Mouse (Mus musculus) thymus, postnatal 36 days (tissue): ENCODE measurements around the gene Rps12-ps3.
A peak's percentile ranks its signal among the peaks of the same experiment; 100 is the strongest.

Source experiments
- DNase-seq, 2 experiments: peaks; one replicate each; pipeline ENCODE4 v3.0.0; 2022; ENCODE audit warnings: mixed read lengths in 2 of 2

The Rps12-ps3 gene

DNA sequence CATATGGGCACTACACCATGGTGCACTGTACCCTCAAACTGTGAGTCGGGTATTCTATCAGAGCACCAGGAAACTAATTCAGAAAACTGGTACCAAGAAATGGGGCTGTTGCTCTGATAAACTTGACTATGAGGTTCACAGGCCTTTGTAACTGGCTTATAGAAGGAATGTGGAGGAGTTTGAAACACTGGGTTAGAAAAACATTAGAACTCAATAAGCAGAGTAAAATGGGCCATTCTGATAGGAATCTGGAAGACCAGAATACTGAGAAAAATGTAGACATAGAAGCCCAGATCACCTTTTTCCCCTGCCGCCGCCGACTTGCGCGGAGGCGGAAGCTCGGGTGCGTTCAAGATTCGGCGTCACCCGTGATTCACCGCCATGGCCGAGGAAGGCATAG, at the start of gene Rps12-ps3:
Gene Rps12-ps3, plus strand, starts transcription at position 301 of the 400 bp plus-strand sequence.
- no peak for DNase-seq

DNA sequence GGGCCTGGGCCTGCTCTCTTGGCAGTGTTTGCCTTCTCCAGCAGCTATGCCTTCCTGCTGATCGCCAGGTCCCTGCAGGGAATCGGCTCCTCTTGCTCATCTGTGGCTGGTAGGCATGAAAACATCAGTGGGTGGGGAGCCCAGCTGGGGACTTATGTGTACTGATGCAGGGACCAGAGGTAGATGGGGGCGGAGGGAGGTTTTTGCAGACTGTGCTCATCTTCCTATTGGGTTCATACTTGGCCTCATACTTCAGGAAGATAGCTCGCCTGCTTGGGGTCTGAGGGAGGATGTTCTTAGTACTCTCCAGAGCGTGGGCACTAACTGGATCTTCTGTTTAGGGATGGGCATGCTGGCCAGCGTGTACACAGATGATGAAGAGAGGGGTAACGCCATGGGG, 48.9 kb upstream of the Rps12-ps3 start:
- DNase-seq: no peak

DNA sequence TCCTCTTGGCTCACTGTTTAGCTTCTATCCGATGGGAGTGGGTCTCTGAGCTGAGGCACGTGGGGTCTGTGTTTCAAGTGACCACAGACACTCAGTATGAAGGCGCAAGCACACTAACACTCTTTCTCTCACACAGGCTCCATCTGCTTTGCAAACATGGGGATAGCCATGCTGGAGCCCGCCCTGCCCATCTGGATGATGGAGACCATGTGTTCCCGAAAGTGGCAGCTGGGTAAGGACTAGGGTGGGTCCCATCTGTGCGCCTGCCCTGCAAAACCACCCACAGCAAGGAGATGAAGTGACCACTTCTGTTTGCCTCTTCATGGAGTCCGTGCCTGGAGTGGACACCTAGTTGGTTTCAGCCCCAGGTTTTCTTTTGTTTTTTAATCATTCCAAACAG, 45.7 kb upstream of the Rps12-ps3 start:
- no peak for DNase-seq

DNA sequence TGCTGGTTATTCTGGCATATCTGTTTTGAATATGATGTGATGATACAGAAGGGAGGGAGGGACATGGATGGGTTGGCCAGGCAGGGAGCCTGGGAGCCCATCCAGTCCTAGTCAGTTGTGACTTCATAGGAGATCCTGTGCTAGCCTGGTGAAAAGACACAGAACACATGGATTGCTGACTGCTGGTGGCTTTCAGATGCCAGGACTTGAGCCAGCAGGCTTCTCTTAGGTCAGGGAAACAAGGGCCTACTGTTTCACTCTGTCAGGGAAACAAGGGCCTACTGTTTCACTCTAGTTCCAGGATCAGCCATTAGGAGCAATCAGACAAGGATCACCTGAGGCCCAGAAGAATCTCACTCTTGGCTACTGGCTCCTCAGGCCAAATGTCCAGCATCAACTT, 41.2 kb upstream of the Rps12-ps3 start:
- DNase-seq: no peak

DNA sequence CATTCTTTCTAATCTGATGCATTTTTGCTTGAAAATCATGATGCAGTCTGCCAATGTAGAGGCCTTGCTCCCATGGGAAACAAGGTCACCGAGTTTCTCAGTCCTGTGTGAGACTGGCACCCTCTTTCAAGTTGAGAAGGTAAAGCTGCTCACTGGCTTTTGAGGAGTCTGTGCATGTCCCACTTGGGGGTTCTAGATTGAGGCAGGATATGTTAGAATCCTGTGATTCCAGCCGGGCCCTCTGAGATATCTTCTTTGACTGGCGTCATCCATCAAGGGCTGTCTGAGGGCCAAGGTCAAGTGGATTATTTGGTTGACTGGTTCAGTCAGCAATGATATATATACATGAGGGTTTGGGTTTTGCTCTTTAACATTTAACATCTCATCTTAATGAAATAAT, 40.1 kb upstream of the Rps12-ps3 start:
- no peak for DNase-seq

DNA sequence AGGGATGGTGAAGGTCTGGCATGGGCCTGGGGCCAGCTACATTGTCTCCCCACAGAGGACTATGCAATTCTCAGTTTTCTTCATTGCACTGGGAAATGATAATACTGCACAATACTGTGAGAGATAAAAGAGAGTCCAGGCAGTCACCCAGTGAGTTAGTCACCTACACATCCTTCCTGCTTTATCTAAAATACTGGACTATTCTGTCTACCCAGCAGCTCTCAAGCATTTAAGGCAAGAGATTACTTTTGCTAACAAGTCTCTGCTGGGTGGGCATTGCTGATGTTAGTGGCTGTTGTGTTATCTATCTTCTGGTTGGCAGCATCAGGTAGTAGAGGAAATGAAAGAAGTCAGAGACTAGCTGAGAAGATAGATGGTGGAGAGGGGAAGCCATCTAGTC, 33.0 kb upstream of the Rps12-ps3 start:
- no peak for DNase-seq

DNA sequence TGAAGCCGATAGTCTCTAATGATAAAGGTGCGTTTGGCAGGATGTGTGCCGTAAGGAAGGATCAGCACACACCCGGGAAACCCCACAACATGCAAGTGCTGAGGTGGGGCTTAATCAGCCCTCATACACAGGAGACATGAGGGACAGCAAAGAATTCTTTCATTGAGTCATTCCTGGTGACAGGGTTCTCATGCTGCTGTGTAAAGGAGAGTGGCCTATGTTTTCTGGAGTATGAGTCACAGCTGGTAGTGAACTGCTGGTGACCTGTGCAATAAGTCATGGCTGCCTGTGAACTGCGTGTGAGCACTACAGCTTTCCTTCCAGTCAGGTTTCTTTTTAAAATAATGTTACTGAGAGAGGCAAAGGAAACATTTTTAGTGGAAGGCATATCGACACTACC, 32.3 kb upstream of the Rps12-ps3 start:
- DNase-seq: no peak

DNA sequence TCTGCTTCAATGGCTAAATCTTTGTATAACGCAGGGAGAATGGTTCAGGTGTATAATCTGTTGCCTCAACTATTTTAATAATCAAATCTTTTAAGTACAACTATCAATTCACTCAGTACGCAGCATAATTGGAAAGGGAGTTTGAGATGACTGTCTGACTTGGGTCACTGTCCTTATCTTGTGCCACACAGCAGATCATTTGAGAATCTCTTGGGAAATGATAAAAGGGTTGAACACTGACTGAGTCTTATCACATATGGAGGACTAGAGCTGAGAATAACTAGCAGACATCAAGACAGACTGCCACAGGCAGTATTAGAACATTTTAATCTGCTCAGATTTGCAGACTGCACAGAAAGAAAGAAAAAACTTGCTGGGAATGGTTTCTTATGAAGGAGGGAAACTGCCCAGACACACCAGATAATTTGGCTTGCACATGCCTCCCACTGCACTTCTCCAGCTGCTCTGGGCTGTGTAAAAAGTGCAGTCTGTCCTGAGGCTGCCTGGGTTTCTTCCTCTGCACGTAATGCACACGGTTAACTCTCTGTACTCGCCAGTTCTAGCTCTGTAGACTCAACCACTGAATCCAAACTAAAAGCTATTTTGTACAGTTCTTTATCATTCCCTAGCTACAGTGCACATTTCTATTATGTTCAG, 29.8 kb upstream of the Rps12-ps3 start:
- no peak for DNase-seq

DNA sequence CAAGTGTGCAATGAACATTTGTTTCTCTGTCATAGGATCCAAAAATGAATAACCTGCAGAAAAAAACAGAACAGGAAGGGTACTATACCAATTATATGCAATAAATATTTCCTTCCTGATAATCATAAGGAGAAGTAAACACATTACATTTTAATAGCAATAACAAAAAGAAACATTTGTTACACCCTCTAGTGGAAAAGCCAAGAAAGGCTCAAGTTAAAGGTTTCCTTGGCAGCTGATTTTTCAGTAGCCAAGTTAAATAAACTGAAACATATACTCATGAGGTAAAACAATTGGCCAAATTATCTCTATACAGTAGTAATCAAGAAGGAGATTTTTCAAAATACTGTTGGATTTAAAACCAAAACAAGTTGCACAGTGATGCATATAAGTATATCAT, 6.8 kb upstream of the Rps12-ps3 start:
- no peak for DNase-seq

DNA sequence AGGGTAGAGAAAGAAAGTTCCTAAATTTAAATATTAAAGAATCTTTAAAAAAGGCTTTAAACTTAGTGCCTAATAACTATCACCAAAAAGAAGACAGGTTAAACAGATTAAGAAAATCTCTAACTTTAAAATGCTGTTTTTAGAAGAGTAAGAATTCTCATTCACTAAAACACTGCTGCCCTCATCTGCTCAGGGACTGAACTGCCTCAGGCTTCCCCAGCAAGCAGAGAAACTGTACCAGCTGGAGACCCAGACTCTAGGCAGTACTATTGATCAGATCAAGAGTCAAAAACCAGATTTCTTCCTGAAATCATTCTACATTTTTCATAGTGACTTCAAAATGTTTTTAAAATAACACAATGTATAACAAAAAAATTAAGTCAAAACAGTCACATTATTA, 5.5 kb upstream of the Rps12-ps3 start:
- peak; percentile 27 to 31 for DNase-seq

DNA sequence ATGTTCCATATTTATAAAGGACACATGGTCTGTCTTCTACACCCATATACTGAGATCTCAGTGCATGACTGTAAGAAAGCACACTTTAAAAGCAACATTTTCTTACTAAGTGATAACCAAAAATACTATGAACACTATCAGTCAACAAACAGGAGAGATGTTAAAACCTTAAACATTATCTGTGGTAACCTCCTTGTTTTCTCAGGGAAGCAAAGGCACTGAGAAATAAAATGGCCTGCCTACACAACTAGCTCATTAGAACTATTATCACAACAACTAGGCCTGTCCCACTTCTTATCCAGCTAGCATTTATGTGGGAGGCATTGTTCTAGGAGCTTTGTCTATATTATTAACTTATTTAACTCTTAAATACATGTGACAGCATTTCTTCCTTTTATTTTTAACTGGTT, 8.7 kb downstream of the Rps12-ps3 start:
- DNase-seq: no peak

DNA sequence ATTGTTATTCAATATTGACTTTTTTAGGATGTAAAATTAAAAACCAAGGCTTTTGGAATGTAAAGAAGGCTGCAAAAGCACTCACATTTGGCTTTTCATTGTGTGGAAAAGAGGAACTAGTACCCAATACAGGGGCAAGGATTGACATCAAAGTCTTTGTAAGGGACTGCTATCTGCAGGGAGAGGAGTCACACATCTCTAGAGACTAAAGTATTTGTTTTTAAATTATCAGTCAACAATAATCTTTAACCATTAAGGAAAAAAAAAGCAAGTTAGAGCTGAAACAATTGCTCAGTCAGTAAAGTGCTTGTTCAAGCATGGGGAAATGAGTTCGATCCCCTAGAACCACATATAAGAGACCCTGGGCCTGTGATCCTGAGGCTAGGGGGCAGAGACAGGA, 14.6 kb downstream of the Rps12-ps3 start:
- DNase-seq: no peak

DNA sequence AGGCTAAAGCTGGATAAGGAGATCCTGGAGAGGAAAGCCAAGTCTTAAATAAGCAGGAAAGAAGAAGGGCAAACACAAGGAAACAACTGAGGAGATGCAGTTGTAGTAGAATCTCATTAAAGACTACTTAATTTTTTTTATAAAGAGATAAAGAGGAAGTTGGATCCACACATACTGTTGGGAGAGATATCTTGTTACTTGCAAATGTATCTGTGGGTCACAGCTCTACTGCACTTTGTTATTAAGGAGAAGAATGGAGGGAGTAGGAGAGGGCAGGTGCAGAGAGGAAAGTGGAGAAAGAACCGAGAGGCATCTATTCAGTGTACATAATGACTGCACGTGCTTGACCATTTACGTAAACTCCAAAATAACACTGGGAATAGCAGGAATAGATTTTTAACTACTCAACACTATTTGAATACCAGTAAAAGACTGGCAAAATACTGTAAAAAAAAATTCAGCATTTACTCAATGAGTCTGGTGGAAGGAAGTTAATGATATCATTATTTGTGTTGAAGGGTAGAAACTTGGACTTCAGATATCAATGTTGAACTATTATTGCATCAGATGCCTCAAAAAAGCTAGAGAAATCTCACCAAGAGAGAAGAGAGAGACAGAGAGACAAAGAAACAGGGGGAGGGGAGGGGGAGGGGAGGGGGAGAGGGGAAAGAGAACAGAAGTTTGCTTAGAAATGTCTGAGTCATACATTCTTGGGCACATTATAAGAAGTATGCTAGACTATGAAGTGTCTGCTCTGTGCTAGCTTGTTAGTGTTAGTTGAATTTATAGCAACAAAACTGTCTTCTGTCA, 16.0 kb downstream of the Rps12-ps3 start:
- no peak for DNase-seq

DNA sequence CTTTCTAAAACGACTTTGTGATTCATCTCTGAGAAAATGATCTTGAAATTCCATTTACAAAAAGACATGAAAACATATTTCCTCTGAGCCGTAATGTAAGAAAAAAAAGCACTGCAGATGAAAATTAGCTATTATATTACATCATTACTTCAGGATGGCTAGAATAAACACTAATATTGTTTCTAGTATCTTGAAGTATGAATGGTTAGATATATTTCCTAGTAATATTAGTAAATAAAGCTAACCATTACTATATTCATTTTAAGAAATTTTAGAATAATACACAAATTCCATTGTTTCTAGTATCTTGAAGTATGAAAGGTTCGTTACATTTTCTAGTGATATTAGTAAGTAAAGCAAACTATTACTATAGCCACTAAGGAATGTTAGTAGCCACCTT, 17.8 kb downstream of the Rps12-ps3 start:
- no peak for DNase-seq

DNA sequence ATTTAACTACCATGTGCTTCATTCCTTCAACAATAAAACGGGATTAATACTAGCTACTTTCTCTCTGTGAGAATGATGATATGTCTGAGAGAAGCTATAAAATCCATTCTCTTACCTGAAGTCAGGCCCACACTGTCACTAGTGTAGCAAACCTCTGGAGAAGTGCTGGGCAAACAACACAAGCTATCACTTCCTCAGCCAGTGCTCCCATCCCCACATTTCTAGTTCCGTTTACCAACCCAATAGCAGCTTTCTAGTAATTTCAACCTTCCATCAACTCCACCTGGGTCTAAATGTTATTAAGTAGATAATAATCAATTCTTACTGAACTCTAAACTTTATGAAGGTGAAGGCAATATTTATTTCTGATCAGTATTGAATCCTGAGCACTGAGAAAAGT, 20.9 kb downstream of the Rps12-ps3 start:
- no peak for DNase-seq

DNA sequence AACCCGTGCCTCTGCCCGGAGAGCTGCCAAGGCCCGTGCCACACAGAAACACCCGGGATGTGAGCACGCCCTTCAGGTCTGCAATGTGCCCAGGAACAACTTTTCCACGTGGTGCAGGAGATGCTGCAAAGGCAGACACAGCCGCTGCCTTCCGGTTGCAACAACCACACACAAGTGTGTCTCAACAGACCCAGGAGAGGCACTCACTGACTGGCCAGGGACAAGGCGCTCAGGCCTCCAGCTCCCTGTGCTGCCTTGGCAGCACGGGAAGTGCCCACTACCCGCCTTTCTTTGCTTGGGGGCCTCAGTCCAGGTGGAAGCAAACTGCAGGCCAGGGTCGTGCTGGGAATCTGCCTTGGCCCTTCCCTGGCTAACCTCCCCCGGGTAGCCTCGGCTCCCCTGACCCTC, 22.2 kb downstream of the Rps12-ps3 start:
- DNase-seq: peak; percentile 46 to 55

DNA sequence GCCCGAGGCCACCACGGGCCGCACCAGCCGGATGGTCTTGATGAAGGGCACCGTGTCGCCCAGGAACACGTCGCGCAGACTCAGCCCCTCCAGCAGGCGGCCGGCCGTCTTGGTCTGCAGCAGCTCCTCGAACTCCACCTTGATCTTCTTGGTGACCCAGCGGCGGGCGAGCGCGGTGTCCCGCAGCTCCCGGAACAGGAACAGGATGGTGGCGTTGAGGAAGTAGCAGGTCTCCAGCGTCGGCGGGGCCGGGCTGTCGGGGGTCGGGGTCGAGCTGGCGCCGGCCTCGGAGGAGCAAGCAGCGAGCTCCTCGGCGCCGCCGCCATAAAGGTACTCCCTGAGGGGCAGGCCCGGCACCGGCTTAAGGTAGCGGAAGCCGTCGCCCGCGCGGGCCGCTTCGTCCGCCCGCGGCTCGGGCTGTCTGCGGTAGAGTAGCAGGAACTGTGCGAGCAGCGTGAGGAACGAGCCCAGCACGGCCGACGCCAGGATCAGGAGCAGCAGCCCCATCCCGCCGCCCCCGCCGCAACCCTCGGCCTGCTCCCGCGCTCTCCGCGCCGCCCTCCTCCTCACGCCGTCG, 23.1 kb downstream of the Rps12-ps3 start:
- peak; percentile 68 to 70 for DNase-seq

DNA sequence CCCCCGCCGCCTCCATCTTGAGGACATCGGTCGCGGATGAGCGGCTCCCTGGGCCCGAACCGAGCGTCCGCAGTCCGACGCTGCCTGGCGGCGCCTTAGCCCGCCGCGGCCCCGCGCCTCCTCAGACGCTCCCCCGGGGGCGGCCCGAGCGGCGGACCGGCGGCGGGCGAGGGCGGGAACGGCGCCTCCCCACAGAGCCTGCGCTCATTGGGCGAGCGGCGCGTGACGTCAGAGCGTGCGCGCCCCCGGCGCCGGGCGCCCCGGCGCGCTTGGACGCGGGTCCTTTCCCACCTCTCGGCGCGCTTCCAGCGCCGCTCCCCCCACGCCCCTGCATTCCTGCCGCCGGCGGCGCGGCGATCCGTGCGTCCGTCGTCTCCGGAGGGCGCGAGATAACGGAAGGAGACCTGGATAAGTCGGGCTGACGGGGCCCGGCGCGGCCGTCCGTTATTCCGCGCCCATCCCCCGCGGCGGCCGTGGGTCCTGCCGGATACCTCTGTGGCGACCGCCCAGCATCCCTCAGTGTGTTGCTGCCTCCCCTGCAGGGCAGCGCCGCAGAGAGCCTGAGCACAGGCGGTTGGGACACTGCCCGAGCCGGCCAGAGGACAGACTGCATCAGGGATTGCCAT, 23.7 kb downstream of the Rps12-ps3 start, which contains the start of gene Pdzd8:
Gene Pdzd8, minus strand, starts transcription at position 123 of the 626 bp plus-strand sequence.
- peak; percentile 88 to 91 for DNase-seq

DNA sequence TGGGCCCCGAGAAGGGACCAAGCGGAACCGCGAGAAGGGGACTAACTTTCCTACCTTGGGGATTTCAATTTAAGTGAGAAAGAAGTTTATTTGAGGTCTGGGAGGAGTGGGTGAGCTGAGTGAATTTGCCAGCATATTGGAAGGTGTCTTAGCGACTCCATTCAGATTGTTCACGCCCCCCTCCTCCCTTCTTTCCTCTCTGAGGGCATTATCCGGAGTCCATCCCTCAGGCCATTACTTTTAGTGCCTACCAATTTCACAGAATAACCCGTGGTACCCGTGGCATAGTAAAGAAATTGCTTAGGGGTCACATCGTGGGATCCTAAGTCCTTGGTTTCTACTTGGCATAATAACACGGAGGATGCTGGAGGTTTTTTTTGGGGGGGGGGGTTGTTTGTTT, 24.2 kb downstream of the Rps12-ps3 start:
- no peak for DNase-seq

DNA sequence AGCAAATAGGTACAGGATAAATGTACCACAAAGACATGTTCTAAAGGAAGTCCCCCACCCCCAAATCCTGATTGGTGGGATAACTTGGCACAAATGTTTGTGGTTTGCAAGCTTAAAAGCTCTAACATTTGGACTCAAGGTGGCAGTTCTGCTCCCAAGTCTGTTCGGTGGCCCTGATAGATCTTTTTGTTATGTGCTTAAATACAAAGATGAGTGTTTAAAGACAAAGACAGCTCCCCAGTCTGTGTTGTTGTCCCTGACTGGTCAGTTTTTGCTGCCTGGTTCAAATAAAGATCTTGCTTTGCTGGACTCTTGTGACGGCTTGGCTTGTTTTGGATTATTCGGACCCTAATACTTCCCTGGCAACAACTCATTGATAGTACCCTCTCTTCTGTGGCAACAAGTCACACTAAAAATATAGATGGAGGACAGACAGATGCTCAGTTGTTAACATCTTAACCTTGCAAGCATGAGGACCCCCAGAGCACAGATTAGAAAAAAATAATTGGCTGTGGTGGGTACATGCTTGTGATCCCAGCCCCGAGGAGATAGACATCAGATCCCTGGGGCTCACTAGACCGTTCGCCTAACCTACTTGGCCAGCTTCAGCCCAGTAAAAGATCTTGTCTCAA, 27.4 kb downstream of the Rps12-ps3 start:
- DNase-seq: no peak

DNA sequence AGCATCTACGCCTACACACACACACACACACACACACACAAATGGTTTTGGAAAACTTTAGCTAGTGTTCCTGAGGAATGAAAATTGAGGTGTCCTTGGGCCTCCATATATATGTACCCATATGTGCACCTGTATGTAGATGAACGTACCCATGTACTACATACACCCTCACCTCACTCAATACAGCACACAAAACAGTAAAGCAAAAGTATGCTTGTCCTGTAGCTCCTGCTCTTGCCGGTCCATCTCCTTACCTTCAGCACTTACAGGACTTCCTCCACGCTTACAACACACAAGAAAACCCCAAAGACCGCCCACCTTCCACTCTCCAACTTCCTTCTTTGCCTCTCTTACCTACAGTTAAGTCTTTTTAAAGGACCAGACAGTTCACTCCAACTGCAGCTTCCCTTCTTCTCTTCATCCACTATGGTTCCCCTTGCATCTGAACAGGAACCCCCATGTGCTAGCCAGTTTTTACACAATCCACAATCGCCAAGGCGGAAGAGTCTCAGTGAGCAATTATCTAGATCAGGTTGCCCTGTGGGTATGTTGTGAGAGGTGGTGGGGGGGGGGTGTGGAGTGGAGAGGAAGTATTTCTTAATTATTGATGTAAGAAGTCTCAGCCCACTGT, 28.3 kb downstream of the Rps12-ps3 start:
- peak in 1 of 2 experiments; percentile 6 for DNase-seq

DNA sequence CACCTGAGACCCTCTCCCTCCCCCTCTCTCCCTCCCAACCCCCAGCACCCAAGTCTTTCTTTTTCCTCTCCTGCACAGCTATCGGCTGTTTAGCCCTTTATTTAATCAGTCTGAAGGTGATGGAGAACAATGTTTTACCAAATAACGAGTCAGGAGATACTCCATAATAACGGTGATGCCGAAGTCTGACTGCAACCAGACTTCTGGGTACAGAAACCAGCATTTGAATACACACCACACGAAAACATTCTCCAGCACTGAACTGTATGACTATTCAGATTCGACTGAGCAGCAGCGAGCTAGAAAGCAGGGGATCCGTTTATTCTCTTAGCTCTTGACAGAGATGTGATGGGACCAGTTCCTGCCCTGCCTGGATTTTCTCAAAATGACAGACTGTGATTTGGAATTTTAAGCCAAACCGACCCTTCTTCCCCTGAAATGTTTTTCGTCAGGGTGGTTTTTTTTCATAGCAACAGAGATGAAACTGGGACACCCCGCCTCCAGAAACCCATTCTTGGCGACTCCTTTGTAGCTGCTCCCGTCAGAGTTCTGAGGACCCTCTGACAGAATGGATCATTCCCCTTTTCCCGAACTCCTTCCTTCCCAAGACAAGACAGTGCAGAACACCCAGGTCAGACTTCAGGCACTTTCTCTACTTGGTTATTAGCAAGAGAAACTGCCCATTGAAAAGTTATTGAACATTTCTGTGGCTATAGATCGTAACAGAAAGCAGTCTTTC, 29.2 kb downstream of the Rps12-ps3 start:
- DNase-seq: no peak
